Mouse (Mus musculus) granulocyte monocyte progenitor cell, adult 5-6 weeks (primary cell): ENCODE data around the gene Vmn2r23. TPM values are rescaled to one million over a fixed set of nuclear protein-coding genes. Genes with fewer than 3 reads are reported as not detected.
"Not testable (repeated sequence)": the region's sequence is repeated elsewhere in the genome, so short reads cannot be mapped to it uniquely, and the experiment has no call there.

Experiments
- ATAC-seq: replicated peaks from 2 replicates; pipeline ENCODE4 v1.8.0; 2016; ENCODE audit warnings: mild to moderate bottlenecking, moderate TSS enrichment, inconsistent platforms; ENCODE audit not compliant: poor library complexity, severe bottlenecking
- total RNA-seq, 2 experiments: library from RNA; stranded (forward) in 1 of 2; stranded (reverse) in 1 of 2; fragments of 200-712, 200-1000 nt in 1 of 2; fragments of >200 nt in 1 of 2; fragmentation: Nextera tagmentation in 1 of 2; gene quantifications; 2 replicates each; pipeline ENCODE4 v1.2.3; 2014 to 2017

Vmn2r23 gene
- total RNA-seq (2014; fragmentation: Nextera tagmentation) = not detected in 2 replicates
- not detected in 2 replicates for total RNA-seq (2017)

DNA sequence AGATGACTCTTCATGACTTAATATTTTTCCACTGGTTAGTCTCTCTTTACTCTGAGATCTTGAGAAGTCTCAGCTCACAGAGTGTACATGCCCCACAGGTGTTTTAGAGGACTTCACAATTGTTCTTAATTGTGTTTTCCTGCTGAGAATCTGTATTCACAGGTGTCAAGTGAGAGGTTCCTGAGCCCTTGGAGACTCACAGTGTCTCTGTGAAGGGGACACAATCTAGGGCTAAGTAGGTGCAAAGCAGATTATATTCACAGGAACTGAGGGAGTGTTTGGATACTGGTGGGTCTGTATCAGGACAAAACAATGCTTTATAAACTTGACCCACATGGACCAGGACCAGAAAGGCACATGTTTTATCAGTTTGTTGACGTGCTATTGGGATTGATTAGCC, at the start of gene Vmn2r23:
Gene Vmn2r23 (plus strand): TSS at position 301 of the 400 bp plus-strand sequence.
- ATAC-seq = no peak

DNA sequence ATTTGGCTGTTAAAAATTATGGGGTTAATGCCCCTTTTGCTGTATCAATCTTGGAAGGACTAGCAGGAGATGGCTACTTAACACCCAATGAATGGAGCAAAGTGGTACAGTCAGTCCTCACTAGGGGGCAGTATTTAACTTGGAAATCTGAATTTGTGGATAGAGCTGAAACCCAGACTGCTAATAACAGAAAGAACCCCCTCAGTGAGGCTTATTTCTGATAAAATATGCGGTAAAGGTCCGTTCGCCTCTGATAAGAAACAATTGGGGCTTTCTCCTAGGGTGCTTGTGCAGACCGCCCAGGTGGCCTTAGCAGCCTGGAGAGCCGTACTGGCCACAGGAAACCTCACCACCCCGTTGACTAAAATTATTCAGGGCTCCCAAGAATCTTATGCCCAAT, 45.4 kb upstream of the Vmn2r23 start:
- ATAC-seq = no peak

DNA sequence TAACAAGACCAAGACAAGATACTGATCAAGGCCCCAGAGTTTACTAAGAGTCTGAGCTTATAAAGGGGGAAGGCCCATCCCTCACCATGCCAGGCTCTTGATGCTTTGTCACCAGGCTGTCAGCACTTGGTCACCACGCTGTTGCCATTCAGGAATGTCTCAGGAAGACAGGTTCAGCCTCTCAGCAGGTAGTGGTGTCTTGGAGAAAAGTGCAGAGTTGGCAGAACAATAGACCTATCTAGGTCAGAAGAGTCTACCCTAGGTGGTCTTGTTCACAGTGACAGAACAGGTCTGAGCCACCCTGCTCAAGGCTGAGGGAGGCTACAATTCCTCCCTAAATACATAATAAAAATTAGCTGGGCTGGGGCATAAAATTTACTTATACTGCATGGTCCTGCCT, 5.8 kb upstream of the Vmn2r23 start:
- ATAC-seq = not testable (repeated sequence)

DNA sequence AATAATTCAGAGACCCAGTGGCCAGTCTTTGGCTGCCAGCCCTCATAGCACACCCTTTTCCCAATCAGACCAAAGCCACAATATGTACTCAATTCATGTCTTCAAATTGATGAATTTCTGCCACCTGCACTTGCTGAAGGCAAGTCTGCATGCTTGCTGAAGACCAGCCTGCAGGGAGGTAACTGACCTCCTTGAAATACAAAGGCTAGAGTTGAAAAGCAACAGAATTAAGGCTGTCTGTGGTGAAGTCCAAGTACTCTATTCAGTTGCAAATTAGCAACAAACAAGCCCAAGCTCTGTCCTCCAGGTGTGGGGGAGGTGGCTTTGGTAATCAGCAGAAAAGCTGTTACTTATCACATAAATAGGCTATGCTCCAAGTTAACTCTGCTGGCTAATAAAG, 5.3 kb upstream of the Vmn2r23 start:
- ATAC-seq = no peak

DNA sequence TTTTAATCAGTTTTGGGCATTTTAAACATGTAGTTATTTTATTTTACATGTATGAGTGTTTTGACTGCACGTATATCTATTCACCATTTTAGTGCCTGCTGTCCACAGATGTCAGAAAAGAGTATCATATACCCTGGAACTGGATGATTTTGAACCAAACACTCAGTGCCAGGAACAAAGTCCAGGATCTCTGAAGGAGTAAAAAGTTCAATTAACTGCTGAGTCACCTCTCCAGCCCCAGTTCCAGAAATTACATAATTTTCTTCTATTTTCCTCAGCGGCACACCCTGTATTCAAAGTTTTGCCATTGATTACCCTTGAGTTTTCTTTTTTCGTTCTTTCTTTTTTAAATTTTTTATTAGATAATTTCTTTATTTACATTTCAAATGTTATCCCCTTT, 67.6 kb downstream of the Vmn2r23 start:
- no peak for ATAC-seq

DNA sequence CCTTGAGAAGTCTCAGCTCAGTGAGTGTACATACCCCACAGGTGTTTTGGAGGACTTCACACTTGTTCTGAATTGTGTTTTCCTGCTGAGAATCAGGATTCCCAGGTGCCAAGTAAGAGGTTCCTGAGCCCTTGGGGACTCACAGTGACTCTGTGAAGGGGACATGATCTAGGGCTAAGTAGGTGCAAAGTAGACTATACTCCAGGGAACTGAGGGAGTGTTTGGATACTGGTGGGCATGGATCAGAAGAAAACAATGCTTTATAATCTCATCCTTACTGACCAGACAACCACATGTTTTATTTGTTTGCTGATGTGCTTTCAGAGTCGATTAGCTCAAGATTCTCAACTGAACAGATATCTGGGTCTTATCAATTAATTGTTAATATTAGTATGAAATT, 76.1 kb downstream of the Vmn2r23 start, which contains the start of gene Vmn2r24:
Gene Vmn2r24 (plus strand): TSS at position 301 of the 400 bp plus-strand sequence.
- no peak for ATAC-seq

DNA sequence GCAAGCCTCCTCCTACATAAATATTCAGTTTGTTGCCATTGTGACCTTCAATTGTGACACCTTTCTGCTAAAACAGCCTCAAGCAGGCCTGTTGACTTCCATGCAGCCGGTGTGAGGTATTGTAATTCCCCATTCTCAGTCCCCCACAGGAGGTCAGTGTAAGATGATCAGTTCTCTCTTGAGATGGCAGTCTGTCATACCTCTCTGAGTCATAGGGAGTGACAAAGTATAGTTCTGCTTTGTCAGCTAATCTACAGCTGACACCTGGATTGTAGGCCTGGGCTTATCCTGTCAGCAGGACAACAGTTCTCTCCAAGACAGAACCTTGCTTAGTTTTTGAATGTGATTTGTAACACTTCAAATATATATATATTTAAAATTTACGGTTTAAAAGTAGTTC, 82.4 kb downstream of the Vmn2r23 start:
- ATAC-seq = no peak

DNA sequence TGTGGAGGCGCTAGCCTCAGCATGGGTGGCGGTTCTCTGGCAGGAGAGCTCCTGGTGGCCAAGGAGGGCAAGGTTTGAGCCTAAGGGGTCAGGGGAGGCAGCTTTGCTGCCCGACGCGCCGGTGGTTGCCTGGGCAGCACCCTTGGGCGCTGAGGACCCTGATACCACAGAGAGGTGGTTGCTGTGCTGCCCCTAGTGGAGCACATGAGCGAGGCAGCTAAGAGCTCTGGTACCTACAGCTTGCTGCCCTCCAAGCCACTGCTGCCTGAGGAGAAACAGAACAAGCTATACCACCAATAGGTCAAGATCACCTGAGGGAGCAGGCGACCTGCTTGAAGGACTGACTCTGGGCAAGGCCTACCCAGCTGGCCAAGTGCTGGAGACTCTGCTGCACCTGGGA, 91.3 kb downstream of the Vmn2r23 start:
- ATAC-seq = peak; percentile 14; the same call in 1 of the 2 replicates

Other genes with a start within 250 kb of the Vmn2r23 start
- gene Vmn2r21, start 169.3 kb upstream of the Vmn2r23 start, total RNA-seq (2014; fragmentation: Nextera tagmentation) = not detected in 2 replicates
- not detected in 2 replicates for gene Vmn2r21, start 169.3 kb upstream of the Vmn2r23 start, total RNA-seq (2017)
- gene Vmn2r22, start 51.9 kb upstream of the Vmn2r23 start, total RNA-seq (2014; fragmentation: Nextera tagmentation) = not detected in 2 replicates
- not detected in 2 replicates for gene Vmn2r22, start 51.9 kb upstream of the Vmn2r23 start, total RNA-seq (2017)
- not detected in 2 replicates for gene Vmn2r24, start 76.2 kb downstream of the Vmn2r23 start, total RNA-seq (2014; fragmentation: Nextera tagmentation)
- gene Vmn2r24, start 76.2 kb downstream of the Vmn2r23 start, total RNA-seq (2017) = not detected in 2 replicates
- gene Vmn2r25, start 150.8 kb downstream of the Vmn2r23 start, total RNA-seq (2014; fragmentation: Nextera tagmentation) = not detected in 2 replicates
- not detected in 2 replicates for gene Vmn2r25, start 150.8 kb downstream of the Vmn2r23 start, total RNA-seq (2017)